Mouse (Mus musculus) testis, adult 2 months (tissue): ENCODE data around the gene Klk13.

Experiments used
- CTCF ChIP-seq: fragments of 200-500 bp; IDR thresholded peaks from 2 replicates; pipeline ENCODE4 v1.5.1; 2012; ENCODE audit warnings: low read depth, mild to moderate bottlenecking, inconsistent platforms, low read length, moderate library complexity; ENCODE audit not compliant: control insufficient read depth, insufficient read depth, insufficient replicate concordance
- POLR2A ChIP-seq: fragments of 200-500 bp; IDR thresholded peaks from 2 replicates; pipeline ENCODE4 v1.6.1; 2012; ENCODE audit warnings: low read depth, mild to moderate bottlenecking, inconsistent platforms, low read length, moderate library complexity; ENCODE audit not compliant: control insufficient read depth

- TF ChIP-seq POLR2A (no peak), CTCF (no peak)
These were observed 56.2 kb downstream of the Klk13 start, which contains the start of gene Klk12 for GRCm38 (mm10) chr7:43768597-43768996.
